Mouse (Mus musculus): Measurements from ENCODE around the gene Ttc36. TPM values are rescaled to one million over a fixed set of nuclear protein-coding genes. Genes with fewer than 3 reads are reported as not detected.
"Not testable (repeated sequence)": the region's sequence is repeated elsewhere in the genome, so short reads cannot be mapped to it uniquely, and the experiment has no call there.

Ttc36 gene
- total RNA-seq, 2 experiments from 2014 or later, result not detected

DNA sequence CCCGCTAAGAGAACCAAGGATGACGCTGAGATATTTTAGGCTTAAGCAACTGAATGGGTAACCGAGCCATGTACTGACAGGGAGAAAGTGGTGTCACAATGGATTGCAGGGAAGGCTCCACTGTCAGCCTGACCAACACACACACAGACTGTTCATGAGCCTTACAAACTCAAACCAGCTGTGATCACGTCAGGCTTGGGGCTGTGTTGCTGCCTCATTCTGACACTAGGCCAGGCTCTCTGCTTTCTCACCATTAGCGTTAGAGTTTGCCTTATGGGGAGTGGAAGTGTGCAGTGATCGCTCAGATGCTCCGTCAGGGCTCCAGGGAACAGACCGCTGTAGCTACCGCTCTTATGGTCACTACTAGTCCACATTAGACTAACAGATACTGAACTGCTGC, 10.0 kb downstream of the Ttc36 start:
- ATAC-seq (replicated peaks; ENCODE audit: low FRiP score, poor library complexity, severe bottlenecking), result no peak

DNA sequence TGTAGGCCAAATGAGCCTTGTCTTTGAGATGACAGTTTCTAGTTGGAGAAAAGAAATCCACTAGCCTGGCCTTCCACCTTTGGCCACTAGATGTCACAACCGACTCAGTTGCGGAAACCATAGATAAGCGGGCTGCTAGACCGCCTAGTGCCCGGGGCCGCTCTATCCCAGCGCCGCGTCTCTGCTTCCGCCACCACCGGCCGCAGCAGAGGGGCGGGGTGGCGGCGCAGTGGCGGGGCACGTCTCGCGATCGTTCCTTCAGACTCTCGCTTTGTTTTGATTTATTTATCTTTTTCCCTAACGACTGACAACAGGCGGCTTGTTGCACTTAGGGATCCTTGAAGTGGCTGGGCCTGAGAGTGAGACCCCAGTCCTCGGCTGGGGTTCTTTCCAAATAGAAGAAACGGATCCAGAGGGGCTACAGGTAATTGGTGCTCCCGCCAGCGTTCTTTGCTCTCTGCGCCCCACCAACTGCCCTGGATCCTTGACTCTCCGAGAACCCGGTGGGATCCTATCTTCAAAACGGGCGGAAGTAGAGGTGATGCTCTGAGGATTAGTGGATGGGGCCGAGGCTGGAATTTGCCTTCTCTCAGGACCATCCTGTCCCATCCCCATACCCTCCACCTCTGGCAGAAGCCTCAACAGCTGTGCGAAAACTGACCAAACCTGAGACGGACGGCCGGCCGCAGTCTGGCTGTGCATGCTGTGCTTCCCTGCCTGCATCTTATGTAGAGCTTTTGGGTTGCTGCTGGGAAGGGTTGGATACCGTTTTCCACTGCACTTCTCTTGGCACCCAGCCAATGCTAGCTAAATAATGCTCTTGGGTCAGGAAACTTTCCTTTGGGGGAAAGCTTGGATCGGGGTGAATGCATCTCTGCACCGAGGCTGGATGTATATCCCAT, 29.9 kb downstream of the Ttc36 start:
- peak; percentile 99 for ATAC-seq (replicated peaks; ENCODE audit: low FRiP score, poor library complexity, severe bottlenecking)

DNA sequence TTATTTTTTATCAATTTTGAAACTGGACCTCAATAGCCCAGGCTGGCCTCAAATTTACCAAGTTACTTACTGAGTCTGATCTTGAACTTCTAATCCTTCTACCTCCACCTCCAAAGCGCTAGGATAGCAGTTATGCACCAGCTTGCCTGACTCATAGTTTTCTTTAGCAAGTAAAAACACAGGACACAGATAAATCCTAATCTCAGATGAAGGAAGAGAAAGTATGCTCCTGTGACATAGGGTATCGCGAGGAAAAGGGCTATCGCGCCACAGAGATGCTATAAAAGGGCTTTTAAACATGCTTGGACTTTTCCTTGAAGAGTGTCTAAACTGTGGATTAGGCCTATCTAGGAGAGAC, 30.5 kb downstream of the Ttc36 start:
- ATAC-seq (replicated peaks; ENCODE audit: low FRiP score, poor library complexity, severe bottlenecking), result peak; percentile 15

DNA sequence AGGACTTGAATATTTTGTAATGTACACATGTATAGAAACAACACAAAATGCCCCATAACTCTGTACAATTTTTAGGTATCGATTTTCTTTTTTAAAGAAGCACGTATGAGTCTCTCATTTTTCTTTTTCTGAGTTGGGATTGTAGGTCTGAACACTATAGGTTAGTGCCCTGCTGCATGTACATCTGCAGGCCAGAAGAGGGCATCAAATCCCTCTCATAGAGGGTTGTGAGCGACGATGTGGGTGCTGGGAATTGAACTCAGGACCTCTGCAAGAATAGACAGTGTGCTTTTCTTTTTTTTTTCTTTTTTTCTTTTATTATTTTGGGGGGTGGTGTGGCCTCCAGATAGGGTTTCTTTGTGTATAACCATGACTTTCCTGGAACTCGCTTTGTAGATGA, 31.5 kb downstream of the Ttc36 start:
- ATAC-seq (replicated peaks; ENCODE audit: low FRiP score, poor library complexity, severe bottlenecking), result no peak

DNA sequence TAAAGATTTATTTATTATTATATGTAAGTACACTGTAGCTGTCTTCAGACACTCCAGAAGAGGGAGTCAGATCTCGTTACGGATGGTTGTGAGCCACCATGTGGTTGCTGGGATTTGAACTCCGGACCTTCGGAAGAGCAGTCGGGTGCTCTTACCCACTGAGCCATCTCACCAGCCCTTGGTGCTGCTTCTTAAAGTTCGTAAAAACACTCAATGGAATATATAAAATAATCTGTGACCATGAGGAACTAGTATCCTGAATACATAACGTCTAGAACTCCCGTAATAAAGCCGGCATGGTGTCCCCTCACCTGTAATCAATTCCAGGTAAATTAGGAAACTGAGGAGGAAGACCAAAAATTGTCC, 34.9 kb downstream of the Ttc36 start:
- ATAC-seq (replicated peaks; ENCODE audit: low FRiP score, poor library complexity, severe bottlenecking), result not testable (repeated sequence)

DNA sequence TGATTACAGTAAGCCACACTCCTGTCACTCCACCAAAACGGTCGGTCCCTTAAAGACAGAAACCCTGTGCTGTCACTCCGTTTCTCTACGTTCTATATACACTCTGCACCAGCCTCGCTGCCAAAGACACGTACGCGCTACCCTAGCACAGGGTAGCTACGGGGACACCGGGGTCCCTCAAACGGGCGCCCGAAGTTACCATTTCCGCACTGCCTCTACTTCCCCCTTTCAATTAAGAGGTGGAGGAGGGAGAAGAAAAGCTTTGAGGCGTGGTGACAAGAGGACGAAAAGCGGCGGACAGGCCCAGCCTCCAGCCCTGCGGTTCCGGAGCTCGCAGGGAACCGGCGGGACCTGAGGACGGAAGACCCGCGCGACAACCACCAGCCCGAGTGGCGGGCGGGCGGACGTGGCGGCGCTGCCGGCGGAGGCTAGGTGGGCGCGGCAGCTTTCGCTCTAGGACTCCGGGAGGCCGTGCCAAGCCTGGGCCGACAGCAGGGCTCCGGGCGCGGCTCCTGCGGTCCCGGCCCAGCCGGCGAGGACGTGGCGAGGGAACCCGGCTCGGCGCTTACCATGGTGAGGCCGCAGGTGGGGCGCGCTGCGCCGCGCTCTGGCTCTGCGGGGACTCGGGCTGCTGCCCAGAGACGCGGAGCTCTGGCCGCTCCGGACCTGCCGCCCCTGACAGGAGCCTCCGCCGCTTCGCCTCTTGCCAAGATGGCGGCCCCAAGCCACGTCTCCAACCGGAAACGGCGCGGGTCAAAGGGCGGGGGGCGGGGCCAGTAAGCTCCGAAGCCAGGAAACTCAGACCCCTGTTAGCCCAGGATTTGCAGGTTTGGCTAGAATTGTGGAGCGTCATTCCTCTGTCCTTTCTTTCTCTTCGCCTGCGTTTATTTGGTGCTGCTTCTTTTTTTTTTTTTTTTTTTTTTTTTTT, 35.5 kb downstream of the Ttc36 start, which contains the start of the genes Arcn1 and Ift46:
Gene Arcn1, minus strand, starts transcription at position 745 of the 928 bp plus-strand sequence.
Gene Ift46, plus strand, starts transcription at position 808 of the 928 bp plus-strand sequence.
- ATAC-seq (replicated peaks; ENCODE audit: low FRiP score, poor library complexity, severe bottlenecking), result peak; percentile 95

DNA sequence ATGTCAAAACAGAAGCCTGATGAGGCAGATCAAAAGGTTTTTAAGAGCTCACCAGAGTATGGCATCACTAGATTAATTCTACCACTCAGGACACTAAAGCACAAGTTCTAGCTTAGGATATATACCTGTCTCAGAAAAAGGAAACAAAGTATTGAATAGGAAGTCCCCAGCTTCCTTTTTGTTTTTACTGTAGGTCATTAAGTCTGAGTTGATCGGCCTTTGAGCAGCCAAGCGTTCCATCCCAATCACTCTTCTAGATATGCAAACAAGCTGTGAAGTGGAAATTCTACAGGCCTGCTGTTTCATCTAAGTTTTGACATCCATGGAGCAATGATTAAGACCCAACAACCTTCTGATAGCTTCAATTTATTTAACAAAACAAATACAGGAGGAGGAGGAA, 42.0 kb downstream of the Ttc36 start:
- no peak for ATAC-seq (replicated peaks; ENCODE audit: low FRiP score, poor library complexity, severe bottlenecking)

Other genes starting within 250 kb of the Ttc36 start
- gene Cxcr5, start 241.2 kb downstream of the Ttc36 start, total RNA-seq (2015; ENCODE audit: low replicate concordance), result 0.42 and 1.4 TPM in 2 replicates
- gene Cxcr5, start 241.2 kb downstream of the Ttc36 start, total RNA-seq (2017; ENCODE audit: low replicate concordance), result 1.8 TPM in 1 of 2 replicates, not detected in the other
- 40.0 and 59.5 TPM in 2 replicates for gene Ddx6, start 198.2 kb downstream of the Ttc36 start, total RNA-seq (2015; ENCODE audit: low replicate concordance)
- gene Ddx6, start 198.2 kb downstream of the Ttc36 start, total RNA-seq (2017; ENCODE audit: low replicate concordance), result 79.5 and 91.5 TPM in 2 replicates
- not detected in 2 replicates for gene Treh, start 129.8 kb downstream of the Ttc36 start, total RNA-seq (2015; ENCODE audit: low replicate concordance)
- not detected in 2 replicates for gene Treh, start 129.8 kb downstream of the Ttc36 start, total RNA-seq (2017; ENCODE audit: low replicate concordance)
- 3.8 TPM in 1 of 2 replicates, not detected in the other for gene Phldb1, start 67.9 kb downstream of the Ttc36 start, total RNA-seq (2015; ENCODE audit: low replicate concordance)
- gene Phldb1, start 67.9 kb downstream of the Ttc36 start, total RNA-seq (2017; ENCODE audit: low replicate concordance), result 0.26 and 4.4 TPM in 2 replicates
- gene Arcn1, start 35.2 kb downstream of the Ttc36 start, total RNA-seq (2015; ENCODE audit: low replicate concordance), result 64.6 and 68.1 TPM in 2 replicates
- 58.0 and 97.5 TPM in 2 replicates for gene Arcn1, start 35.2 kb downstream of the Ttc36 start, total RNA-seq (2017; ENCODE audit: low replicate concordance)
- 15.1 and 18.4 TPM in 2 replicates for gene Ift46, start 35.2 kb downstream of the Ttc36 start, total RNA-seq (2015; ENCODE audit: low replicate concordance)
- 4.7 and 18.2 TPM in 2 replicates for gene Ift46, start 35.2 kb downstream of the Ttc36 start, total RNA-seq (2017; ENCODE audit: low replicate concordance)
- not detected in 2 replicates for gene Tmem25, start 3.8 kb downstream of the Ttc36 start, total RNA-seq (2015; ENCODE audit: low replicate concordance)
- gene Tmem25, start 3.8 kb downstream of the Ttc36 start, total RNA-seq (2017; ENCODE audit: low replicate concordance), result not detected in 2 replicates
- gene Kmt2a, start 78.2 kb upstream of the Ttc36 start, total RNA-seq (2015; ENCODE audit: low replicate concordance), result 59.5 and 91.4 TPM in 2 replicates
- 18.1 and 23.3 TPM in 2 replicates for gene Kmt2a, start 78.2 kb upstream of the Ttc36 start, total RNA-seq (2017; ENCODE audit: low replicate concordance)
- 236 and 252 TPM in 2 replicates for gene Atp5l, start 117.7 kb upstream of the Ttc36 start, total RNA-seq (2015; ENCODE audit: low replicate concordance)
- gene Atp5l, start 117.7 kb upstream of the Ttc36 start, total RNA-seq (2017; ENCODE audit: low replicate concordance), result 17.0 and 145 TPM in 2 replicates
- 41.1 and 41.8 TPM in 2 replicates for gene Ube4a, start 162.5 kb upstream of the Ttc36 start, total RNA-seq (2015; ENCODE audit: low replicate concordance)
- 33.1 and 35.5 TPM in 2 replicates for gene Ube4a, start 162.5 kb upstream of the Ttc36 start, total RNA-seq (2017; ENCODE audit: low replicate concordance)
- gene Cd3g, start 177.4 kb upstream of the Ttc36 start, total RNA-seq (2015; ENCODE audit: low replicate concordance), result 6.3 and 14.1 TPM in 2 replicates
- 15.0 and 15.1 TPM in 2 replicates for gene Cd3g, start 177.4 kb upstream of the Ttc36 start, total RNA-seq (2017; ENCODE audit: low replicate concordance)
- gene Cd3d, start 178.7 kb upstream of the Ttc36 start, total RNA-seq (2015; ENCODE audit: low replicate concordance), result 2.5 and 2.9 TPM in 2 replicates
- 5.8 TPM in 1 of 2 replicates, not detected in the other for gene Cd3d, start 178.7 kb upstream of the Ttc36 start, total RNA-seq (2017; ENCODE audit: low replicate concordance)
- gene Cd3e, start 206.6 kb upstream of the Ttc36 start, total RNA-seq (2015; ENCODE audit: low replicate concordance), result 7.2 and 23.9 TPM in 2 replicates
- gene Cd3e, start 206.6 kb upstream of the Ttc36 start, total RNA-seq (2017; ENCODE audit: low replicate concordance), result 1.0 and 6.5 TPM in 2 replicates
- not detected in 2 replicates for gene Mpzl2, start 236.7 kb upstream of the Ttc36 start, total RNA-seq (2015; ENCODE audit: low replicate concordance)
- not detected in 2 replicates for gene Mpzl2, start 236.7 kb upstream of the Ttc36 start, total RNA-seq (2017; ENCODE audit: low replicate concordance)